Mouse (Mus musculus) spleen, postnatal 14 days (tissue): ENCODE results near the gene C2cd5.

ENCODE experiments used
- DNase-seq, 2 experiments: peaks; one replicate each; pipeline ENCODE4 v3.0.0; 2021 to 2022; ENCODE audit warnings: low spot score in 2 of 2

C2cd5 gene

DNA sequence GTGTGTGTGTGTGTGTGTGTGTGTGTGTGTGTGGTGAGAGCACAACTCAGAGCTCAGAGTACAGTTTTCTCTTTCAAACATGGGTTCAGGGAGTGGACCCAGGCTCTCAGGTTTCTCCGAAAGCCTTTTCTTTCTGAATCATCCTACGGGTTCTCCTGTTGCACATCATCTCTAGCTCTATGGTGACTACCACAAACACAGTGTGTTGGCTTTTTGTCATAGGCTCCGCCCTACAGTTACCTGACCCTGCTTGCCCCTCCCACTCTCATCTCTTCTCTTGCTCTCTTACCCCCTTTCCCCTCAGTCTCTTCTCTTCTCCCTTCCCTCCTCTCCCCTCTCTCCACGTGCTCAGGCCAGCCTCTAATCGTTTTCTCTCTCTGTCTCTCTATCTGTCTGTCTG, 15.6 kb upstream of the C2cd5 start:
- DNase-seq: no peak

DNA sequence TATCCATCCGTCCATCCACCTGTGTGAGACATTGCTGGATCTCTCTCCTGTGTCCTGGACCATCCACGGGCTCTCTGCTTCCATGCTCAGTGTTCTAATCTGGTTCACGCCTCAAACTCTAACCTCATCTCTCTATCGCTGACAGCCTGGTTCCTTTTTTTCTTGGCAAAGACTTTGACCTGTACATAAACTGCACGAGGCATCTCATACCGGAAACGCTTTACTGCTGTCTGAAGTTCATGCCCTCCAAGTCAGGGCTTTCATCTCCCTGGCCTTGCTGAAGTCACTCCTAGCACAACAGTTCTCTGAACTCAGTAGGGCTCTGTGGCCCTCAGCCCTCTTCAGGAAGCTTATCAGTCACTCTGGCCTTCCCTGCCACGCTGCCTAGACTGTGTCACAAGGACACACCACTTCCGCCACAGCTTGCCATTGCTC, 15.1 kb upstream of the C2cd5 start:
- peak in 1 of 2 experiments; percentile 21 for DNase-seq

DNA sequence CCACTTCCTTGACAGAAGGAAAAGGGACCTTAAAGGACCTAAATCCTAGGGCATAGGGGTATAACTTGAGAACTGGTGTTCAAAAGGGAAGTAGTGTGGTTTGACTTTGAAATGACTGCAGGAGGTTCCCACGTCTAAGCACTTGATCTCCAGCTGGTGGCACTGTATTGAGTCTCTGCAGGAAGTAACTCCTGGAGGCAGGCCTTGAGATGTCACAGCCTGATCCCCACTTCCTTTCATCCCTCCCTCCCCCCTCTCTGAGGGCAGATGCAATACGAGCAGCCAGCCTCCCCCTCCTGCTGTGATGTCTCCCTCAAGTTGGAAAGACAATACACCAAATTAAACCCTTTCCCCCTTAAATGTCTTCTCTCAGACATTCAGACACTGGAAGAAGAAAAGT, 14.6 kb upstream of the C2cd5 start:
- peak in 1 of 2 experiments; percentile 20 for DNase-seq

DNA sequence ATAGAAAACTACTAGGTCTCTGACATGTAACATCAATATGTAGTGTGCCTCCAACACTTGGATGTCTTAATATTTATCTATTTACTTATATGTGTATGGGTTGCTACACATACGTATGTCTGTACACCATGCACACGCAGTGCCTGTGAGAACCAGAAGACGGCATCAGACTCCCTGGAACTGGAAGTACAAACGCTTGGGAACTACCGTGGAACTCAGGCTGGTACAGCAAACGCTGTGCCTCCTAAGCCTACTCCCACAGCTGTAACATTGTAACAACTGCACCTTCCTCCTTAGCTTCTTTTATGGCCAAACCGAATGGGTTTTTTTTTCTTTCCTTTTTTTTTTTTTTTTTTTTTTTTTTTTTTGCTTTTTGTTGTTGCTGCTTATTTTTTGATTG, 10.4 kb upstream of the C2cd5 start:
- DNase-seq: no peak

DNA sequence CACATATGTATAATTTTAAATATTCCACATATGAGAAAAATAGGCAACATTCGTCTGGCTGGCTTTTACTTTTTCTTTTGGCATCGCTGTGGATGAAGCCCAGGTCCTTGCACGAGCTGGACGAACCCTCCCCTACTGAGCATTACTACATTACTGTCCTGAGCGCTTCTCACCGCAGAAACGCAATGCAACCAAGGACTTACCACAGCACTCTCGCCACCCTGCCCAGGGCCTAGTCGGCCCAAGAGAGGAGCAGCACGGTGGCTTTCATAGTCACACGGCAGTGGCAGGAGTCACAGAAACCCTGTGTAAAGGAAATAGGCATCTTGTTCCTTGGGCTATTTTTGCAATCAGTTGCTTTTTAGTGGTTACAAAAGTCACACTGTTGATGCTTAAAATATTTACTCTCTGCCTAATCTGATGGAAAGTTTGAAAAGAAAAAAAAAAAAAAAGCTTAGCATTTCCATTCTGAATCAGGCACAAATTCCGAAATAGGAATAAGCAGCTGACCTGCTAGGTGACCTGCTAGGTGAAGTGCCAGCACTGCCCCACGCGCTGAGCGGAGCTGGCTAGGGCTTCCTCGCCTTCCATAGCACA, 9.8 kb upstream of the C2cd5 start:
- no peak for DNase-seq

DNA sequence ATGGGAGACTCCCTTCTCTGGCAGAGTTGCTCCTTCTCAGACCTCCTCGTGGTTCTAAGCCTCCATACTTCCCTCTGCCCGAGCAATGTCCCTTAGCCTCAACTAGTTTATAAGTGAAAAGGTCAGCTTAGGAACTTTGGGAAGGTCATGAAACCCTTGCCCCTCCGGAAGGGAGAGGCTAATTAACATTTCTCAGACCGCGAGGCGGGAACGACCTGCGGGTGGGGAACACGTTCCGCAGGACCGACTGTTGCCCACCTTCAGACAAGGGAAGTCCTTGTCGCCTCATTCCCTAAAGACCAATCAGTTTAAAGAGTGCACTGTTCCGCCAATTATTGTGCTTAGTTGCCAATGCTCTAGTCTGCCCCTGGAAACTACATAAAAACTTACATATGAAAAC, 8.1 kb upstream of the C2cd5 start:
- DNase-seq: no peak

DNA sequence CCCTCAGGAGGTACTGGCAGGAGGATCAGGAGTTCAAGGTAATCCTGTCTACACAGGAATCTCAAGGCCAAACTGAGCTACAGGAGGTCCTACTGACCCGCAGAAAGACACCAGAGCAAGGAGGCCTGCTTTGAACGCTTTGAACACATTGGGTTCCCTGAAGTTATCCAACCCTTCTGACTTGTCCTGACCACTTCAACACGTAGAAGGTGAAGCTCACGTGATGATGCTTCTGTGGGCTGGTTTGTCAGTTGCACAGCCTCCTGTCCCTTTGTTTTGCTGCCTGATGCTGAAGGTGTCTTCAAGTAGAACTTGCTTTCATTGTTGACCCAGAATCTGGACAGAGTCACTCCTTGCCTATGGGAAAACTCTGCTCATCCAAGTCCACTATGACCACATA, 7.7 kb upstream of the C2cd5 start:
- no peak for DNase-seq

DNA sequence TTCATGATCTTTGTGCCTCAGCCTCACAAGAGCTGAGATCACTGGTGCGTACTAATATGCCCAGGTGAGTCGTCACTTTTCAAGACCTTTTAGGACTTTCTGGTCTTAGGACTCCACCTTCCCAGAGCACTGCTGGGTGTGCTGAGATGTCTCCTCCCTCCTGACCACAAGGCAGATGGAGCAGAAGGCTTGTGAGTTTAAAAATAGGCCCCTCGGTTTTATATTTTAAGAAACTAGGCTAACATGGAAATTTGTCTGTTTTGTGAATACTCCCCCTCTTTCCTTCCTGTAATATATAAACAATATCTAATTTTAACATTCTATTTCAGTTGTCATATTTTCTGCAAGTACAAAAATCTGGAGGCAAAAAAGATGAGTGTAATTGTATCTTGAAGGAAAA, 5.8 kb upstream of the C2cd5 start:
- no peak for DNase-seq

DNA sequence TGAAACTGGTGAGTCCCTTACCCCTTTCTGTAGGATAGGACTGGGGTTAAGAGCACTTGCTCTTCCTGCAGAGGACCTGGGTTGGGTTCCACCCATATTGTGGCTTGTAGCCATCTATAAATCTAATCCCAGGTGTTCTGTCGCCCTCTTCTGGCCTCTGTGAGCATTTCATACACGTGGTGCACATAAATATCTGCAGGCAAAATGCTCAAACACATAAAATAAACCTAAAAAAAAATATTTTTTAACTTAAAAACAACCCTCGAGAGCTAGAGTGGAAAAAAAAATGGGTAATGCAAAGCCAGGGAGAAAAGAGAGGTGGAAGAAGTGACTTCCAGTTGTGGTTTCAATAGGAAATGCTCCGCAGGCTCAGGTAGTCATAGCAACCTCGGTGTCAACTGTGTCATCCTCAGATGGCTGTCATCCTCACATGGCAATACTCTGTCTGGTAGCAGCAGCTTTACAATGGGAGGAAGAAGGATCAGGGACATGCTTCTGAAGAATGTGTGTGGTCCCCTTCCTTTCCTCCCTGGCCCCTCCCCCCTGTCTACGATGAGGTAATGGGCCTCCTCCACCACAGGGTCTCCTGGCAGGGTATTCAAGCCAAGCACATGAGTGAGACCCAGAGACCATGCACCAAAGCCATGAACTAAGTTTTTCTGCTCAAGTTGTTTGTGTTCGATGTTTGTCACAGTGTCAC, 4.2 kb upstream of the C2cd5 start:
- peak in 1 of 2 experiments; percentile 17 for DNase-seq

DNA sequence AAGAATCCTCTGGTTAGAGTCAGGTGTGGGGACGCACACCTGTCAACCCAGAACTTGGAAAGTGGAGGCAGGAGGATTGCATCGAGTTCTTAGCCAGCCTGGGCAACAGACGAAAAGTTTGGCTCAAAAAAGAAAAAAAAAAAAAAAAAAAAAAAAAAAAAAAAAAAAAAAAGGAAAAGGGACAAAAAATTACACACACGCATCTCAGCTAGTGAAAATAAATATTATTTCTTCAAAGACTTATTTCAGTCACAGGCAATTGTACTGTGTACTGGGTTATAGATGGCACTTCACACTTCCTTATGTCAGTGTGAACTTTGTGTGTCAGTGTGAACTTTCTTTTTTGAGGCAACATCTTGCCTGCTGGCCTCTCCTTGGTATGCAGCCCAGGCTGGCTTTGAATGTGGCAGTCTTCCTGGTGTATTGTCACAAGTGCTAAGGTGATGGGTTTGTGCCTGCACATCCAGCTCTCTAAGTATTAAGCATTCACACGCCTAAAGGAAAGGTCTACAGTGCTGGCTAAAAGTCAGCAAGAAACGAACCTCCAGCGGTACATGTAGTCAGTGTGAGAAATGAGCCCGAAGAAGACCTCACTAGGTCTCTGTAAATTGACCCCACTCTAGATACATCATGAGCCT, 656 bp upstream of the C2cd5 start:
- DNase-seq: no peak

DNA sequence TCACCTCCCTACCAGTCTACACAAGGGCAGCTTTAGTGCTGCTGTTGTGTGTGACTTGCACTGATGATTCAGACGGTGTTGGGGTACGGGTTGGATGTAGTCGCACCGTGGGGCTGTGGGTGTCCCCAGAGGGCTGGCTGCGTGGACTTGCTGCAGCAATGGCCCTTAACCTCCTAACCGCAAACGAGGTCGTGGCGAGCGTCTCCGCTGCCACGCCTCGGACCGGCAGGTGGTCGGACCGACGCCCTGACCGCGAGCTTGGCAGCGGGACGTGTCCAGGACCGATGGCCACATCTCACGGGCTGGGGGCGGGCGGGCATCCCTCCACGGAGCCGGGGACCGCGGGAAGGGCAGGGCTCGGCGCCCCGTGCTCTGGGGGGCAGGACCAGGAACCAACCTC, 660 bp downstream of the C2cd5 start:
- peak; percentile 34 to 39 for DNase-seq

DNA sequence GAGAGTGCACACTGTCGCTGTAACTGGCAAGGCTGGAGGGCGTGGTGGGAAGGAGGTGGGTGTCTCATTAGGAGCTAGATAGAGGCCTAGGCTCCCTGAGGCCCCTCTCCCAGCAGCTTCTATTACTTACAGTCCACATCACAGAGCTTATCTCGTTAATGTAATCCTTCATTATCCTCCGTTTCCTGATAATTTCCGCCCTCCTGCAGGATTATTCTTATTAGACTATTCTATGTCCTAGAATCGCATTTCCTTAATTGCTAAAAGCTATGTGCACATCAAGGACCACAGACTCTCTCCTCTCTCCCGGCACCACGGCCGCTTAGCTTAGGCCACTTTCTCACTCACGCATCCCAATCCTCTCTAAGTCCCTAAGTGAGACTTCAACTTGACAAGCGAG, 4.8 kb downstream of the C2cd5 start:
- no peak for DNase-seq

DNA sequence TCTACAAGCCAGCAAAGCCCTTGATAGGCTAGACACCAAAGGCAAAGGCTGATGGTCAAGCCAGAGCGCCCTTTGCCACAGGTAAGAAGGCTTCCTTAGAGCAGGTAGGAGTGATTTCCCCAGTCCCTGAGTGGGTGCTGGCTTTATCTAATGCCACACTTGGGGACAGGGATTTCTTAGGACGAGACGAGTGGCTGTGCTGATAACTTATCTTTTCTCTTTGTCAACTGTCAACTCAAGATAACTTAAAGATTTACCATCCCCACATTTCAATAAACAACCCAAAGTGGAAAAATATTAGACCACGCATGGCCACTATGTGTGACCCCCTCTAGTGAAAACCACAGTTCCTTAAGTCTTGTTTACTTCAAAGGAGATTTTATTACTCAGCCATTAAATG, 7.1 kb downstream of the C2cd5 start:
- no peak for DNase-seq

DNA sequence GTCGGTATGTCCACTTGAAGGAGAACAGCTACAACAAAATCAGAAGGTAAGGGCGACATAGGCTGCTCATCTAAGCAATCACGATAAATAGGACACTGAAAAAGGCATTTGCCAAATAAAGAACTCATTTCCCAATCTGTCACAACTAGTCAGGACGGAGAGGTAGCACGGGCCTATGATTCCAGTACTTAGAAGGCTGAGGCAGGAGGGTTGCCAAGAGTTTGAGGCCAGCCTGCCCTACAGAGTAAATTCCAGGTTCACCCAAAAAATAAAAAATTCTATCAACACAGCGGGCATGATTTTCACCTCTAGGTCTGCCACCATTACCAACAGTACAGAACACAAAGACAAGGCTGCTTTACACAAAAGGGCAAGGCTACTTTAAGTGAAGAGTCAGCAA, 8.9 kb downstream of the C2cd5 start:
- no peak for DNase-seq

DNA sequence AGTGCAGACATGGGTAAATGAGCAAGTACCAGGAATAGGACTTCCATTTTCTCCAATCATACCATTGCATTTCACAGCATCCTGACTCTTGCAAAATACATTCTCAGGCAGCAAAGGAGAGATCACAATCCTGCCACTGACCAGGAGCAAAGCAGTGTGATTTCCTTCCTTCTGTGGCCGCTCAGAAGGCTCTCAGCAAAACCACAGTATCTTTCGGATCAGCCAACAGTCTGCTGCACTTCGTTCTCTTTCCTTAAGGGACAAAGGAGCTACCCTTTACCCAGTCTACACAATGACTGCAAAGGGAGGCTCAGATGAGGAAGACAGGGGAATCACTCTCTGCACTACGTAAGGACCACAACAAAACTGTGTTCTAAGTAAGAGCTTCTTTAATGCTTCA, 12.6 kb downstream of the C2cd5 start:
- DNase-seq: no peak

DNA sequence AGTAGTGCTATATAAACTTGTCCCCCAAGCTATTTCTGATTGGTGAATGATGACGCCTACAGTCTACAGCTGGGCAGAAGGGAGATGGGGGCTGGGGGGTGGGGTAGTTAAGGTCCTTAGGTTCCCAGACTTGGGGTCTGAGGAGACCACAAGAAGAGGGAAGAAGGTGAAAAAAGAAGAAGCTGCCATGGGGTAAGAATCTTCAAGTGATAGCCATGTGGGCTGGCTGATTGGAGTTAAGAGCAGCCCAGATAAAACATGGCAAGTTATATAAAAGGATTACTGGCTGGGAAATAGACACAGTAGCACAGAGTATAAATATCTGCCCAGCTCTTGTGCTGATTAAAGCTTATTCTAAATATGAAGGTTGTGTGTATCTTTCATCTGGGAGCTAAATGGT, 14.0 kb downstream of the C2cd5 start:
- DNase-seq: no peak

DNA sequence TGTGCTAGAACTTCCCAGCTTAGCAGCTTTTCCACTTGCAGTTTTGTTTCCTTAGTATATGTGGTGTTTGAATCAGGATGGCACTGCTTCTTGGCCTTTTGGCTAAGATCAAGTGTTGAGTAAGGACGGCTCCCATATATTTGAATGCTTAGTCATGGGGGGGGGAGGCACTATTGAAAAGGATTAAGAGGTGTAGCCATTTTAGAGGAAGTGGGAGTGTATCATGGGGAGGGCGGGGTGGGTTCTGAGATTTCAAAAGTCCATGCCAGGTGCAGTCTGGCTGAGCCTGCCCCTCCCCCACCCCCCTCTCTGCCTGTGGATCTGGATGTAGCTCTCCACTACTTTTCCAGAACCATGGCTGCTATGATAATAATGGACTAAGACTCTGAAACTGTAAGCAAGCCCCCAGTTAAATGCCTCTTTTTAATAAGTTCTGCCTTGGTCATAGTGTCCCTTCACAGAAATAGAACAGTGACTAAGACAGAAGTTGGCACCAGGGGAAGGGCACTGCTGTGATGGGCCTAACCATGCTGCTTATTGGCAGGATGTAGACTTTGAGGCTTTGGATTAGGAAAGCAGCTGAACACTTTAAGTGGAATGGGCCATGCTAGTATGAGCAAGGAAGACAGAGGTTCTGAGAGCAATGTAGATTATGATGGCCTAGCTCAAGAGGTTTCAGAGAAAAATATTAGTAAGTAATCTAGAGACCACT, 15.5 kb downstream of the C2cd5 start:
- no peak for DNase-seq

DNA sequence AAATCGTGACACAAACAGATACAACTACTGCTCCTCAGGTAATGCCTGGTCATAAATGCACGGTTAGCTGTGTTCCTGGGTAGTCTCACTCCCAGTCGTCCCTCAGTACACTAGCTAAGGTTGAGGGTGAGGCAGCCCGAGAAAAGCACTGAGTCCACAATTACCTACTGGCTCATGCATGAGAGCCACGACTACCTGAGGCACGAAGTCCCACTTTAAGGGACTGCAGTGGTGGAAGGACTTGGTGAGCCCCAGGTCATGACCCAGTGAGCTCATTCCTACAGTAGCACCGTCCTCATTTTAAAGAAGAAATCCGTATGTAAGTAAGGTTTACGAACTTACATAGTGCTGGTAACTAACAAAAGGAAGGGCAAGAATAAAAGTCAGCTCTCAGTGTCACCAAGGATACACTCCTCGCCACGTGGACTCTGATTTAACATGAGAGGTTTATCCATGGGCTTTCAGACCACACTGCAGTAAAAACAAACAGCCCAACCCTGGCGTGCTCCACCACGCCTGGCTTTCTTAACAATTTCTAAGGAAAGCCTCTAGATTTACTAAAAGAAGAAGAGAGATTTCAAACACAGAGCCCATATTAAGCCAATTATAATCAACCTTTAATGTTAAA, 18.3 kb downstream of the C2cd5 start:
- no peak for DNase-seq

DNA sequence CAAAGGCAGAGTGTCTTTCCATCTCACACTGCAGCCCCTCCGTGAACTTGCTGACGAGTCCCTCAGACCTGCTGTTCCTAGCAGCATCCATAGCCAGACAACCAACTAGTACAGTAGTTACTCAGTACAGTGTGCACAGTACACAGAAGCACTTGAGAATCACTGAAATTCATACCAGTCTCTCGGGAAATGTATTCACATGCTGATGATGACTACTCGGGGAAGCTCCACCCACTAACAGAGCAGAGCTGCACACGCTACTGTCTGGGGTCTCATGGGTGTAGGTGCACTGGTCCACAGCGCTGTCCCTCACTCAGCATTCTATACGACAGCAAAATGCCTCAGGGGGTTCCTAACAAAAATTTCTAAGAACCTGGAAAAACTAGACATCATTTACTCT, 19.2 kb downstream of the C2cd5 start:
- no peak for DNase-seq

DNA sequence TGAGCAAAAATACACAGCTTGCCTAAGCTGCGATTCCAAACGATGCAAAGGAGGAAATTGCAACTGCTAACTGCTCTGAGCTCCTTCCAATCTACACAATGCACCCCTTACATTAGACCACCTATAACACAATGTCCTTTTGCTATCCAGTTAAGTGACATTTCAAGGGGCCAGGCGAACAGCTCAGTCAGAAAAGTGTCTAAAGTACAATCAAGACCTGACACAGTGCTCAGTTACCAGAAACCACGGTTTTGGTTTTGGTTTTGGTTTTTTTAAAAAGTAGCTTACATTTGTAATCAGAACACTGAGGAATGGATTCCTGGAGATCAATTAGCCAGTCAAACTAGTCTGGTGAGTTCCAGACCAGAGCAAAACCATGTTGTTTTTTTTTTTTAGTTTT, 20.8 kb downstream of the C2cd5 start:
- no peak for DNase-seq

DNA sequence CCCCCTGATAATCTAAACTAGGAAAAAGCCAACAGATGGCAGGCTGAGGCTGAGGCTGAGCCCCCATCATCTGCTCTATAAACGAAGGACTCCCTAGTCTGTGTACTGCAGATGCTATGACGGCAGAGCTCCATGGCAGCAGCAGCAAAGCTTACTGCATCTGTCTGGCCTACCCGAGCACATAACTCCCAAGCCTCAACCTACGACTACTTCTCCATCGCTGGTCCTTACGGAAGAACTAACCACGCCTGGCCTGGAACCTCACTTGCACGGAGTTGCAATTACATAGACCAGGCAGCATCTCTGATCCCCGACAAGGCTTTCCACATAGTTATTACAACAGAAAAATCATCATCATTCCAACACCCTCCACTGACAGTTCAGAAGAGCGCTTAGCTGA, 23.5 kb downstream of the C2cd5 start:
- no peak for DNase-seq

DNA sequence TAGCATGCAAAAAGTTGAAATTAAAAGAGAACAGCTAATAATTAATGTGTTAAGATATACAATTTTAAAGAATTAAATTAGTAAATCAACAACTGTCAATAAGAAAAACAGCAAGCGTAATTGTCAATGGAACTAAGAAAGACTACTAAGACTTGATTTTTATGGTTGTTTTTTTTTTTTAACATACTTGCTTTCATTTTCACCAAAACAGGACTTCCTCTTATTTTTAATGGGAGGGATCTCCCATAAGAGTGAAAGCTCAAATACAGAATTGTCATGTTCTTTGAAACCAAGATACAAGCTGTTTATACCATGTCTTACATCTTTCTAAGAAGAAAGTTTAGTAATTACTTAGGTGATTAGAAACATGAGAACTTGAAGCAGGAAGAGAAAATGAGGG, 26.0 kb downstream of the C2cd5 start:
- no peak for DNase-seq
